Mouse (Mus musculus): ENCODE data around the gene Lipc. TPM values are rescaled to one million over a fixed set of nuclear protein-coding genes. Genes with fewer than 3 reads are reported as not detected.

The Lipc gene
- total and polyA plus RNA-seq, 2 experiments from 2014 or later = not detected

- H3K9me3 ChIP-seq (ENCODE audit: low read length) = no peaks in the 10 kb centered on the region
- no peak for ATAC-seq (ENCODE audit: low FRiP score)
- H3K27ac ChIP-seq (ENCODE audit: low read depth, low read length) = no peak overlapping the region
- no peak overlapping the region for H3K9ac ChIP-seq (replicated peaks; ENCODE audit: low read length, poor library complexity, severe bottlenecking)
- no peaks in the 10 kb centered on the region for H3K36me3 ChIP-seq (ENCODE audit: insufficient read depth, low read length)
- no peak for DNase-seq (ENCODE audit: low spot score)
- no peaks in the 10 kb centered on the region for H3K4me1 ChIP-seq (ENCODE audit: insufficient read depth, low read length)
- no peak overlapping the region for H3K4me2 ChIP-seq (ENCODE audit: low read depth, low read length, poor library complexity, severe bottlenecking)
- no peak for TF ChIP-seq CTCF (IDR thresholded peaks at IDR 0.05)
- H3K4me3 ChIP-seq (ENCODE audit: low read depth, low read length) = no peak overlapping the region
- 95% methylated on average over 2 of the region's 2 CpGs for WGBS
- no peaks in the 10 kb centered on the region for H3K27me3 ChIP-seq (ENCODE audit: insufficient read depth, low read length)
These were observed 63.5 kb downstream of the Lipc start for GRCm38 (mm10) chr9:70888556-70888955.

DNA sequence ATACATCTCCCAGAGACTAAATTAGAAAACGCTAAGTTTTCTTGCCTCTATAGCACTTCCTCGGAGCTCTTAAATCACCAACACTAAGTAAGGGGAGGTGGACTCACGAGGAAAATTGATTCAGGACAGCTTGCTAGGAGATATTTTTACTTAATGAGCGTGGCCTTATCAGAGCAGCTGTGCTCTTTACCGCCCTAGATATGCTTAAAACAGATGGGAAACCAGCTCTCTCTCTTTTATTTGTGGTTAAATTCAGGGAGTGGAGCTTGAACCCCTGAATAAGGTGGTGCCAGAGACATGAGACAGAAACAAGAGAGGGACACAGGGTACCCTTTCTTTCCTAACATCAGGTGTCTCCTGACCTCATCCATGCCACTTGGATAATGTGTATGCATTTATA, 70.0 kb downstream of the Lipc start:
- Histone ChIP-seq H3K27ac (ENCODE audit: low read depth, low read length) (no peak overlapping the region), H3K27me3 (ENCODE audit: insufficient read depth, low read length) (no peaks in the 10 kb centered on the region), H3K4me2 (ENCODE audit: low read depth, low read length, poor library complexity, severe bottlenecking) (no peak overlapping the region), H3K4me1 (ENCODE audit: insufficient read depth, low read length) (no peaks in the 10 kb centered on the region), H3K36me3 (ENCODE audit: insufficient read depth, low read length) (no peaks in the 10 kb centered on the region), H3K9me3 (ENCODE audit: low read length) (no peaks in the 10 kb centered on the region), H3K4me3 (ENCODE audit: low read depth, low read length) (no peak overlapping the region), H3K9ac (replicated peaks; ENCODE audit: low read length, poor library complexity, severe bottlenecking) (no peak overlapping the region)
- DNase-seq (ENCODE audit: low spot score) (no peak), ATAC-seq (ENCODE audit: low FRiP score) (no peak)
- WGBS = 62% methylated on average over 5 of the region's 5 CpGs
- no peak for TF ChIP-seq CTCF (IDR thresholded peaks at IDR 0.05)

GRCm38 (mm10) chr9:70878823-70879222, 73.2 kb downstream of the Lipc start:
- no peak for TF ChIP-seq CTCF (IDR thresholded peaks at IDR 0.05)
- no peaks in the 10 kb centered on the region for H3K4me1 ChIP-seq (ENCODE audit: insufficient read depth, low read length)
- DNase-seq (ENCODE audit: low spot score) (no peak), ATAC-seq (ENCODE audit: low FRiP score) (no peak)
- no peak overlapping the region for H3K9ac ChIP-seq (replicated peaks; ENCODE audit: low read length, poor library complexity, severe bottlenecking)
- no peaks in the 10 kb centered on the region for H3K27me3 ChIP-seq (ENCODE audit: insufficient read depth, low read length)
- H3K9me3 ChIP-seq (ENCODE audit: low read length) = no peaks in the 10 kb centered on the region
- H3K27ac ChIP-seq (ENCODE audit: low read depth, low read length) = no peak overlapping the region
- no peaks in the 10 kb centered on the region for H3K36me3 ChIP-seq (ENCODE audit: insufficient read depth, low read length)
- no peak overlapping the region for H3K4me2 ChIP-seq (ENCODE audit: low read depth, low read length, poor library complexity, severe bottlenecking)
- H3K4me3 ChIP-seq (ENCODE audit: low read depth, low read length) = no peak overlapping the region

GRCm38 (mm10) chr9:70878157-70878556, 73.9 kb downstream of the Lipc start:
- TF ChIP-seq CTCF (IDR thresholded peaks at IDR 0.05) = no peak
- H3K27me3 ChIP-seq (ENCODE audit: insufficient read depth, low read length) = no peaks in the 10 kb centered on the region
- 85% methylated on average over 5 of the region's 5 CpGs for WGBS
- no peak overlapping the region for H3K4me3 ChIP-seq (ENCODE audit: low read depth, low read length)
- H3K9me3 ChIP-seq (ENCODE audit: low read length) = no peaks in the 10 kb centered on the region
- DNase-seq (ENCODE audit: low spot score) = no peak
- H3K27ac ChIP-seq (ENCODE audit: low read depth, low read length) = no peak overlapping the region
- H3K36me3 ChIP-seq (ENCODE audit: insufficient read depth, low read length) = no peaks in the 10 kb centered on the region
- H3K4me2 ChIP-seq (ENCODE audit: low read depth, low read length, poor library complexity, severe bottlenecking) = no peak overlapping the region
- no peak for ATAC-seq (ENCODE audit: low FRiP score)
- no peak overlapping the region for H3K9ac ChIP-seq (replicated peaks; ENCODE audit: low read length, poor library complexity, severe bottlenecking)
- H3K4me1 ChIP-seq (ENCODE audit: insufficient read depth, low read length) = no peaks in the 10 kb centered on the region

GRCm38 (mm10) chr9:70875490-70875889, 76.5 kb downstream of the Lipc start:
- Histone ChIP-seq H3K9ac (replicated peaks; ENCODE audit: low read length, poor library complexity, severe bottlenecking) (no peak overlapping the region), H3K4me2 (ENCODE audit: low read depth, low read length, poor library complexity, severe bottlenecking) (no peak overlapping the region), H3K4me3 (ENCODE audit: low read depth, low read length) (no peak overlapping the region), H3K4me1 (ENCODE audit: insufficient read depth, low read length) (no peaks in the 10 kb centered on the region), H3K9me3 (ENCODE audit: low read length) (no peaks in the 10 kb centered on the region), H3K27ac (ENCODE audit: low read depth, low read length) (no peak overlapping the region), H3K27me3 (ENCODE audit: insufficient read depth, low read length) (no peaks in the 10 kb centered on the region), H3K36me3 (ENCODE audit: insufficient read depth, low read length) (no peaks in the 10 kb centered on the region)
- WGBS = 42% methylated on average over 4 of the region's 4 CpGs
- no peak for DNase-seq (ENCODE audit: low spot score)
- no peak for ATAC-seq (ENCODE audit: low FRiP score)
- TF ChIP-seq CTCF (IDR thresholded peaks at IDR 0.05) = no peak

- Histone ChIP-seq H3K36me3 (ENCODE audit: insufficient read depth, low read length) (no peaks in the 10 kb centered on the region), H3K9me3 (ENCODE audit: low read length) (no peaks in the 10 kb centered on the region), H3K27me3 (ENCODE audit: insufficient read depth, low read length) (no peaks in the 10 kb centered on the region), H3K4me3 (ENCODE audit: low read depth, low read length) (no peak overlapping the region), H3K4me2 (ENCODE audit: low read depth, low read length, poor library complexity, severe bottlenecking) (no peak overlapping the region), H3K4me1 (ENCODE audit: insufficient read depth, low read length) (no peaks in the 10 kb centered on the region), H3K9ac (replicated peaks; ENCODE audit: low read length, poor library complexity, severe bottlenecking) (no peak overlapping the region), H3K27ac (ENCODE audit: low read depth, low read length) (no peak overlapping the region)
- no peak for TF ChIP-seq CTCF (IDR thresholded peaks at IDR 0.05)
- 77% methylated on average over 4 of the region's 4 CpGs for WGBS
- DNase-seq (ENCODE audit: low spot score) (no peak), ATAC-seq (ENCODE audit: low FRiP score) (no peak)
These were observed 77.0 kb downstream of the Lipc start for GRCm38 (mm10) chr9:70875059-70875458.
